Mouse (Mus musculus) forelimb bud, embryonic 11.5 days (tissue): Measurements from ENCODE around the gene Usp43.

ENCODE experiments used
- DNase-seq: peaks from one replicate; pipeline ENCODE4 v3.0.0-alpha.2; 2012; ENCODE audit warnings: low read depth, low spot score

Usp43 gene

DNA sequence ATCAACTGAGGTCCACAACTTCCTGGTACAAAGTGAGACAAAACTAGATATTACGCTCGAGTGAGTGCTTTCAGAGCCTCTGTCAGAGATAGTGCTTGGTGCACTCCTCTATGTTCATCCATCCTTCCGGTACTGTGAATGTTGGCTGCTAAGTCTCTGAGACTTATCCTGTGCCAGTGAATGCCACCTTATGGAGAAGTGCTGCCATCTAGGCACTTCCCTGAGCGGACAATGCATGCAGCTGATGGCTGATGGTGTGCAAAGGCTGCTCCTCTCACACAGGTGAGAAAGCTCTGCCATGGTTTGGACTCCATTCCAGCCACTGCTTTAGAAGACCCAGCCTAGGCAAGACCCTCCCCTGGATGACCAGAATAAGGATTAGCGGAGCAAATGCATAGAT, 113.9 kb downstream of the Usp43 start:
- DNase-seq: no peak

DNA sequence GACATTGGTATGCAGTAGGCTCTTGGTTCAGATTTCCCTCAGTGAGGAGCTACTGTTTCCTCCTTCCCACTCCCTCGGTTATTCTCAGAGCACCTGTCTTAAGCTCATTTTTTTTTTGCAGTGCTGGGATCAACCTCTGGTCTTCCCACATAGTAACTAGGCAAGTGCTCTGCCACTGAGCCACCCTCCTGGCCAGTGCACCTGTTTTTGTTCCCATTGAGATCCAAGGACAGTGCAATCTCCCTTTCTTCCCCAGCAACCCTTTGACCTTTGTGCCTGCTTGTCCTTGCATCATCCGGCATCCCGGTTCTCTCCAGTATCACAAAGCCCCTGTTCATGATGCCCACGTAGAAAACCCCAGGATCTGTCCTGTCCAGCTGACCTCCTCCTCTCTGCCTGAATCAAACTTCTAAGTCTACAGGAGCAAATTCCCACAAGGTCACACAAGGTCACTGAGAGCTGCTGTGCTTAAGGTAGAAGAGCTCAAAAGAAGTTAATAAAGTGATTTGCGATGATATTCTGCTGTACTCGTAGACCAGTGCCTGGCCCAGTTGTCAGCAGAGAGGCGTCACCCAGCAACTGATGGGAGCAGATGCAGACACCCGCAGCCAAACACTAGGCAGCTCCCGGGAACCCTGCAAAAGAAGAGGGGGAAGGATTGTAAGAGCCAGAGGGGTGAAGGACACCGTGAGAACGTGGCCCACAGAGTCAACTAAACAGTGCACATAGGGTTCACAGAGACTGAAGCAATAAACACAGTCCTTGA, 114.9 kb downstream of the Usp43 start:
- DNase-seq: no peak

GRCm38 (mm10) chr11:67805538-67805937, 116.4 kb downstream of the Usp43 start:
- DNase-seq: no peak
